Mouse (Mus musculus) forebrain, embryonic 13.5 days (tissue): ENCODE measurements around the gene Padi2. TPM values are rescaled to one million over a fixed set of nuclear protein-coding genes. Genes with fewer than 3 reads are reported as not detected.

Experiments
- polyA plus RNA-seq: library from polyadenylated mRNA; unstranded; fragments of >200 nt; fragmentation: Nextera tagmentation; extraction: Ambion mirVana; gene quantifications from 2 replicates; pipeline ENCODE4 v1.2.1, GENCODE M21; 2015

Gene Padi2
- polyA plus RNA-seq, 1 experiment from 2014 or later: 0.12 TPM

Other genes with a start within 250 kb of the Padi2 start
- gene Arhgef10l, start 240.3 kb upstream of the Padi2 start, polyA plus RNA-seq: 20.2 and 22.0 TPM in 2 replicates
- 34.0 and 35.5 TPM in 2 replicates for gene Rcc2, start 205.8 kb upstream of the Padi2 start, polyA plus RNA-seq
- not detected in 2 replicates for gene Padi6, start 163.7 kb upstream of the Padi2 start, polyA plus RNA-seq
- 0.26 and 0.30 TPM in 2 replicates for gene Padi4, start 132.1 kb upstream of the Padi2 start, polyA plus RNA-seq
- gene Padi3, start 95.7 kb upstream of the Padi2 start, polyA plus RNA-seq: 0.05 TPM in 1 of 2 replicates, not detected in the other
- 0.09 TPM in 1 of 2 replicates, not detected in the other for gene Padi1, start 60.6 kb upstream of the Padi2 start, polyA plus RNA-seq
- 478 and 480 TPM in 2 replicates for gene Sdhb, start 54.9 kb downstream of the Padi2 start, polyA plus RNA-seq
- 76.9 and 85.9 TPM in 2 replicates for gene Atp13a2, start 80.5 kb downstream of the Padi2 start, polyA plus RNA-seq
- 253 and 270 TPM in 2 replicates for gene Mfap2, start 104.1 kb downstream of the Padi2 start, polyA plus RNA-seq
- 7.4 and 7.7 TPM in 2 replicates for gene Crocc, start 154.2 kb downstream of the Padi2 start, polyA plus RNA-seq
- 44.9 and 48.0 TPM in 2 replicates for gene Necap2, start 172.0 kb downstream of the Padi2 start, polyA plus RNA-seq
- gene Spata21, start 182.0 kb downstream of the Padi2 start, polyA plus RNA-seq: 0.20 and 0.30 TPM in 2 replicates
- gene Szrd1, start 233.4 kb downstream of the Padi2 start, polyA plus RNA-seq: 29.3 and 33.5 TPM in 2 replicates
- 19.7 and 20.0 TPM in 2 replicates for gene Fbxo42, start 241.6 kb downstream of the Padi2 start, polyA plus RNA-seq